Mouse (Mus musculus): ENCODE data around the gene Letm1.

The Letm1 gene

DNA sequence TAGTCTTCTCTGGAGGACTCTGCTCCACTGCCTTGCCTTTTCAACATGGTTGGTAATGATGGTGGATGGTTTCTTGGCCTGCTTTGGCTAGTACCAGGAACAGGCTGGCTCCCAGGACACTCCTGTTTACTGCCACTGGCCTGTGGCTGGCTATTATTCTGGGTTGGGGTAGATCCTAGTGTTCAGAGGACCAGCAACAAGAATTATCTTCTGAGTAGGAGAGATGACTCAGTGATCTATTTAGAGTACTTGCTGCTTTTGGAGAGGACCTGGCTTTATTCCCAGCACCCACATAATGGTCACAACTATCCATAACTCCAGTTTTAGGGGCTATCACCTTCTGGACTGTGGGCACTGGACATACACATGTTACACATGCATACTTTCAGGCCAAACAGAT, 44.3 kb downstream of the Letm1 start:
- DNase-seq (ENCODE audit: inconsistent ontology term), result peak; percentile 20

- DNase-seq (ENCODE audit: inconsistent ontology term), result peak; percentile 58
Measured at GRCm38 (mm10) chr5:33737903-33738321, 44.7 kb downstream of the Letm1 start.

- no peak for DNase-seq (ENCODE audit: inconsistent ontology term)
Measured at GRCm38 (mm10) chr5:33736230-33736629, 46.4 kb downstream of the Letm1 start.

DNA sequence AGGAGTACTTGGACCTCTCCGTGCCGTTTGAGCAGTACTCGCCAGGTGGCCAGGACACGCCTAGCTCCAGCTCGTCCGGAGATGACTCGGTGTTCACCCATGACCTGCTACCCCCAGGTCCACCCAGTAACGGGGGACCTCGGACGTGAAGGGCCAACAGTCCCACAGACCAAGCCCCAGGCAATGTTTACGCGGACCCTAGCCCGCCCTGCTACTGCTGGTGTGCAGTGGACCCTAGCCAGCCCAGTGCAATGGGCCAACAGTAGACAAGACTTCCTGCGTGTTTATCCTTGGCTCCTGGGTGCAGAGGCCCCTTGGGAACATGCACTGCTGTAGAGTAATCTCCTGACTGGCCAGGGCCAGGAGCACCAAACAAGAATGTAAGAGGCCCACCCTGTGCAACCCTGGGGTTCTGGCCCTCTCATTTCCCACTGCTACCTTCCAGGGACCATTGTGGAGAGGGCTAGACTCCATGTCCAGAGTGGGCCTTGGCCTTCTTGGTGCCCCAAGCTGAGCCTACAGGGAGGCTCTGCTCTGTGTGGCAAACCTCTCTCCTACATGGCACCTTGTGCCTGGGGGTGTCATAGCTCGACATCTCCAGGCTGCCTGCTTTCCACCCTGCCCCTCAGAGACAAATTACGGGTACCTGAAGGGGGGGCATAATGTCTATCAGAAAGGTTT, 47.1 kb downstream of the Letm1 start:
- DNase-seq (ENCODE audit: inconsistent ontology term), result no peak

DNA sequence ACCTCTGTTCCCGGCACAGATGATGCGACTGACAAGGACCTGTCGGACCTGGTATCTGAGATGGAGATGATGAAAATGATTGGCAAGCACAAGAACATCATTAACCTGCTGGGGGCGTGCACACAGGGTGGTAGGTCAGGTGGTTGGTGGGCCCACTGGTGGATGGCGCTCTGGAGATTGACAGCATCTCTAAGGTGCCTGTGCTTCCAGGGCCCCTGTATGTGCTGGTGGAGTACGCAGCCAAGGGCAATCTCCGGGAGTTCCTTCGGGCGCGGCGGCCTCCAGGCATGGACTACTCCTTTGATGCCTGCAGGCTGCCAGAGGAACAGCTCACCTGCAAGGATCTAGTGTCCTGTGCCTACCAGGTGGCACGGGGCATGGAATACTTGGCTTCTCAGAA, 48.8 kb downstream of the Letm1 start:
- no peak for DNase-seq (ENCODE audit: inconsistent ontology term)

DNA sequence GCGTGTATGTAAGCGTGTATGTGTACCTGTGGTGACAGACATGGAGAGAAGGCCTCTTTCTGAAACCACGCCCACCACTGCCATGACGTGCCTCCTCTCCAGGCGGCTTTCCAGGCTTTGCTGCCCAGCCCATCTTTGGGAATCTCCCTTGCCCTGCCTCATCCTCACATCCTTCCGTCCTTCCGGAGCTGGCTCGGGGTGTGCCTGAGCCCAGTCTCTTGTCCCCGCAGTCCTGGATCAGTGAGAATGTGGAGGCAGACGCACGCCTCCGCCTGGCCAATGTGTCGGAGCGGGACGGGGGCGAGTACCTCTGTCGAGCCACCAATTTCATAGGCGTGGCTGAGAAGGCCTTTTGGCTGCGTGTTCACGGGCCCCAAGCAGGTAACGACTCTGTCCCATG, 51.6 kb downstream of the Letm1 start:
- DNase-seq (ENCODE audit: inconsistent ontology term), result no peak

- DNase-seq (ENCODE audit: inconsistent ontology term), result no peak
Measured at GRCm38 (mm10) chr5:33730516-33730915, 52.1 kb downstream of the Letm1 start.

- peak; percentile 38 for DNase-seq (ENCODE audit: inconsistent ontology term)
Measured at GRCm38 (mm10) chr5:33728841-33729240, 53.8 kb downstream of the Letm1 start.

- no peak for DNase-seq (ENCODE audit: inconsistent ontology term)
Measured at GRCm38 (mm10) chr5:33726891-33727290, 55.7 kb downstream of the Letm1 start.

DNA sequence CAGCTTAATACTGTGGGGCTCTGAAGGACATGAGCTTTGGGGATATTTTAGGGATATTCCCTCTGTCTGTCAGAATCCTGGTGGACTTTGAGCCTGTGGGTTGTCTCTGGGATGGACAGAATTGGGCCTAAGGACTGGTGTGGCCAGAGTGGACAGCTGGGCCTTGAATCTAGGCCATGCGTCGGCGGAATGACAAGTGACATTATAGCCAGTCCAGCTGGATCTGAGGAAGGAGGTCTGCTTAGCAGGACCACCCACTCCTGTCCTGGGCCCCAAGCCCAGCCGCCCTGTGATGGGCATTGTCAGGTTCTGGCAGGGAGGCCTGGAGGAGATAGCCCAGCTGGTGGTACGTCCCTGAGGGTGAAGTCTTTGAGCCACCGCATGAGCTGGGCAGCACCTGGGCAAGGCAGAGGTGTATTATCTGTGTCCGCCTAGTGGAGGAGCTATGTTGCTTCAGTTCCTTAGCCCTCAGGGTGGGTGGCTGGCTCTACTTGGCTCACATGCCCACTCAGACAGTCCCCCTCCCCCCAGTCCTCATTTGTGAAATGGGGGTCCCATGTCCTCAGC, 56.5 kb downstream of the Letm1 start:
- no peak for DNase-seq (ENCODE audit: inconsistent ontology term)

DNA sequence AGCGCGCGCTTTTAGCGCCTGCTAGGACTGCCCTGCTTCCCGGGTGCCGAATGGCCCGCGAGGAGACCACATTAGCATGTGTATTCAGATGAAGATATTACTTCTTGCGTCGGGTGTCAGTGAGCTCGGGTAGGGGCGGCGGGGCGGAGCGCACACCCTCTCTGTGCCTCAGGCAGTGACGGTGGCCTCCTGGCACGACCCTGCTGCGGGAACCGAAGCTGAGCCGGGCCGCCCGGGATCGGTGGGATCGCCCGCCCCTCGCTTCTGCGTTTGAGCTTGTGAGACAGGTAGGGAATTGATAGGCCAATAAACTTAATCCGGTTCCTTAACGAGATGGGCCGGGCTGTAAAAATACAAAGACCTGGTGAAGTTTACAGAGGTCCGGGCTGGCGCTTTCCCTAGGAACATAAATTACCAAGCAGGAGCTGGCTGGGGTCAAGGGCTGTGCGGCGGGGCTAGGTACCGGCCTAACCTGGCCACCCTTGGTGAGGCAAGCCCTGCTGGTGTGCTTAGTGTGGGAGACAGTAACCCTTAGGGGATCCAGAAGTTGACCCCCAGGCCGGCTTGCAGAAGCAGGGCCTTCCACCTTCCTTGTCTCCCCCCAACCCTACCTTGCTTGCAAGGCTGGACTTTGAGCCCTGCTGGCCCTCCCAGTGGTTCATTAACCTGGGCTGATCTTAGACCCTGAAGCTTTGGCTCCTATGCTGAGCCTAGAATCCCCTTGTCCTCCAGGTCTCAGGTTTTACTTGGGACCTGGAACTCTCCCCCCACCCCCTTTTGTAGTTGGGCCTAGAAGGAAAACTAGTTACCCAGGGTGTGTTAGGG, 58.8 kb downstream of the Letm1 start:
- no peak for DNase-seq (ENCODE audit: inconsistent ontology term)

DNA sequence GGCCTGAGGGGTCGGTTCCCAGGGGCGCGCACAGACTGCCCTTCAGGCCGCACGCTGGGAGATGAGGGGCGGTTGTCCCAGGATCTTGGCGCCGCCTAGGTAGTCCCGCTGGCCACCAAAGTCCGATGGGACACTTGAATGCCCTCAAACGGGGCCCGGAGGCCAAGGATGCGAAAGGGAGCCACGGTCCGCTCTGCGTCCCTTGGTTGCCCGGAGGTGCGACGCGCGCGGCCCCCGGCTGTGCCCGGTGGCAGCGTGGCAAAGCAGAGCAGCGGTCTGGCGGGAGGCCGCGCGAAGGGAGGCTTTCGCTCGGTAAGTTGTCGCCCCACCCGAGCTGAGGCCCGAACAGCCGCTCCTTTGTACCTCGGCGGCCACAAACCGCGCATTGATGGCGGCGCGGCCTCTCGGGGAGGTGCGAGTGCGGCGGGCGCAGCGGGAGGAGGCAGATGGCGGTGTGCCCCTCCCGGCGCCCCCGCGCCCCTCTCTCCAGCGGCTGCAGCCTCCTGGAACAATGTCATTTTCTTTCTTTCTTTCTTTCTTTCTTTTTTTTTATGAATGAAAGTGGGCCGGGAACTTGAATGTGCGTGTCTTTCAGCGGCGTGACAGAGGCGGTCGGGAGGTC, 59.5 kb downstream of the Letm1 start:
- DNase-seq (ENCODE audit: inconsistent ontology term), result no peak

GRCm38 (mm10) chr5:33722266-33723018, 60.2 kb downstream of the Letm1 start:
- no peak for DNase-seq (ENCODE audit: inconsistent ontology term)

DNA sequence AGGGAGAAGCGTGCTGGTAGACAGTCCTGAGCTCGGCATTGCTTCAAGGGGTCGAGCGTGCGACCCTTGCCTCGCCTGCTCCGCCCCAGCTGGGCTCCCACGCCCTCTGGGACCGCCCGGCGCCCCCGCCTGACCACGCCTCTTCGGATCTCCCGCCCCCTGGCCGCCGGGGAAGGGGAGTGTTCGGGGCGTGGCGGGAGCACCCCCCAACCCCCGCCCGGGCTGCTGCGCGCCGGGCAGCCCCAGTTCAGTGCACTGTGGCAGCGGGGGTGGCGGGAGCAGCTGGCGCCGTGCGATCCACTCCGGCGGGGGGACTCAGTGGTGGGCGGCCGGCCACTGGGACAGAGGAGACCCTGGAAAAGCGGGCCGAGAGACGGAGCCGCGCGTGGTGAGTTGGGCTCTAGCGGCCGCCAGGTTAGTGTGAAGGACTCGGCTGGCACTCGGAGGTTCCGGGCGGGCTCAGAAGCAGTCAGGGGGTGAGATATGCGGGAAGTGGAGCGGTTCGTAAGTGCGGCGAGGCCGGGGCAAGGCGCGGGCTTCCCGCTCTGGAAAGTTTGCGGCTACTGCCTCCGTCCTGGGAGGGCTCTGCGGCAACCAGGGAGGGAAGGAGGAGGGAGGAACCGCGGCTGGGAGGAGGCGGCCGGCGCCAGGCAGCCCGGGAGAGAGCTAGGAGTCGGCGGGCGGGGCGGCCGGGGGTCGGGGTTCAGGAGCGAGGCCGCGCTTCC, 60.9 kb downstream of the Letm1 start, which contains the start of gene Fgfr3:
Fgfr3 (plus strand) TSS at position 134 of the 725 bp plus-strand sequence.
- DNase-seq (ENCODE audit: inconsistent ontology term), result peak; percentile 86

DNA sequence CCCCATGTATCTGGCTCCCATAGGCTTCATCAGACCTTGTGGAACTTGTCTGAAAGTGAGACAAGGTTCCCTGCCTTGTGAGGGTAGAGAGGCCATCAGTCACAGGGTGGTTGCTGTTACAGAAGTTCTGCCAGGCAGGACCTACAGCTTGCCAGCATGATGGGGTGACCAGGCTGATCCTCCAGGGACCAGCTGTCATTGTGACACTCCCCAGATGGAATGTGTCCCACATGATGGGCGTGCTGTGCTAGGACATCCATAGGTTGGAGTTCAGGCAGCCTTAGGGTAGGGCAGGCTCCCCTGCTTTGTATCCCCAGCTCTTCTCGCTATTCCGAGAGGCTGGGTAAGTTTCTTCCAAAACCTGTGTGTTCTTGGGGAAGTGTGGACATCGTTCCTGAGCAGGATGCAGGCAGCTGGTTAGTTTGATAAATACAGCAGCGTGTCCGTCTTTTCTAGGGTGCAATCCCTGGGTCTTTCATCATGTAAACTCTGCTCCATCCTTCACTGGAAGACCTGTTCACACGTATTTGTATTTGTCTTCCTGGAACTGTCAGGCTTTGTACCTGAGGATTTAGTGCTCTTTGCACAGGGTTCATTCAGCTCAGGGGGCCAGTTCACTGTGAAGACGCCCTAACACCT, 61.6 kb downstream of the Letm1 start:
- DNase-seq (ENCODE audit: inconsistent ontology term), result no peak

DNA sequence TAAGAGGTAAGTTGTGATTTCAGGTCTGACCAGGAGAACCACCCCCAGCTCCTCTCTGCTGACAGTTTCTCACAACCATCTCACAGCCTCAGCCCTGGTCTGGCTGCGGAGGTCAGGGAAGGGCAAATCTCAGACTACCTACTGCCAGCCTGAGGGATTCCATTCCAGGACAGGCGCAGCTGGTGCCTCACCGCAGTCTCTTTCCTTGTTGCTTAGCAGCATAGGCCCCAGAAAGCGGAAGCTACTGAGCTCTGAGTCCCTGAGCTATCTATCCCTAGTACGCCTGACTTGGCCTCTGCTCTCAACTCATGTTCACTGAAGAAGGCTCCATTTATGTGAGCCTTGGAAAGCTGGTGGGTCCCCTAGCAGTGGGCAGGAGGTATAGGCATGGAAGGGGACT, 64.2 kb downstream of the Letm1 start:
- no peak for DNase-seq (ENCODE audit: inconsistent ontology term)

DNA sequence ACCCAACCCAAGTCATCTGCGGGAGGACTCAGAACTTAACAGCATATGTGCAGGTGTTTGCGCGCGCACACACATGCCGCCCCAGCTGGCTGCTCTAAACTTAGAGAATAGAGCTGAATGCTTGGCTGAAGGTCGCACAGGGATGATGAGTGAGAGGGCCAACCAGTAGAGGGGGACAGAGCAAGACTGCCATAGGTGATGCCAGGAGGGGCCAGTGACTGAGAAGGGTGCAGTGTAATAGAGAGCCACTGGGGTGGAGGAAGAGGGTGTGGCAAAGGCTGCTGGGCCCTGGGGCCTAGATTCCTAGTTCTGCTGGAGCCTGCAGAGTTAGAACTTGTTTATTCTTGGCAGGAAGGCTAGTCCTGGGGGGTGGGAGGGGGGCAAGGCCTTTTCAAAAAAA, 66.2 kb downstream of the Letm1 start:
- no peak for DNase-seq (ENCODE audit: inconsistent ontology term)

DNA sequence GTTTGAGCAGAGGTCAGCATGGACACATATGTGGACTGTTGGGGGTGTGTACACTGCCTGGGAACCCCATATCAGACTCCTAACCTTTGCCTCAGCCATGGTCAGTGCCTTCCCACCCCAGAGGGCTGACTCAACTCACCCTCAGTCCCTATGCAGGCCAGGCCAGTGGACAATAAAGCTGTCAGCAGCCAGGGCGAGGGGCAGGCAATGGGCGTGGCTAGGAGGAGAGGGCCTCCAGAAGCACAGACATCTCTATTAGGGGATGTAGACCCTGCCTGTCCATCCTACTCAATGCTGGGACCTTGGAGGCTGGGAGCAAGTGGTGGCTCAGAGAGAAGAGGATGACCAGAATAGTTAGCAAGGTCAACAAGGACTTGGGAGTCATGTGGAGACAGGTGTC, 67.4 kb downstream of the Letm1 start:
- no peak for DNase-seq (ENCODE audit: inconsistent ontology term)

GRCm38 (mm10) chr5:33712550-33712949, 70.1 kb downstream of the Letm1 start:
- DNase-seq (ENCODE audit: inconsistent ontology term), result no peak

DNA sequence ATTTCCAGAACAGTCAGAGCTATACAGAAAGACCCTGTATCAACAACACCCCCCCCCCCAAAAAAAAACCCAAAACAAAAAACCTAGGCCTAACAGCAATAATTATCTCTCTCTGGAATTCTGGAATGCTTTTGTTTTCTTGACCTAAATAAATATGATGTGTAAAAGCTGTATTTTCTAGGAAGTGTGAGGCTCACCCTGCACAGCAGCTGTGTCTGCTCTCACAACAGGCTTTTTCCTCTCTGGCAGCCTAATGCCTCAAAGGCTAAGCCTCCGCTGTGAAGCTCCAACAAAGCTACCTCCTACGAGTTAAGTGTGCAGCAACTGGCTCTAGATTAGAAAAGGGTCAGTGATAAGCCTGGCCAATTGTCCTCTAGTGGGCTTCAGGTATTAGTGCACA, 73.6 kb downstream of the Letm1 start:
- DNase-seq (ENCODE audit: inconsistent ontology term), result no peak
